Mouse (Mus musculus): ENCODE data around the gene Kif18b. TPM values are rescaled to one million over a fixed set of nuclear protein-coding genes. Genes with fewer than 3 reads are reported as not detected.

Kif18b gene
- total and polyA plus RNA-seq, 2 experiments from 2014 or later, result 0.46 to 6.3 TPM

DNA sequence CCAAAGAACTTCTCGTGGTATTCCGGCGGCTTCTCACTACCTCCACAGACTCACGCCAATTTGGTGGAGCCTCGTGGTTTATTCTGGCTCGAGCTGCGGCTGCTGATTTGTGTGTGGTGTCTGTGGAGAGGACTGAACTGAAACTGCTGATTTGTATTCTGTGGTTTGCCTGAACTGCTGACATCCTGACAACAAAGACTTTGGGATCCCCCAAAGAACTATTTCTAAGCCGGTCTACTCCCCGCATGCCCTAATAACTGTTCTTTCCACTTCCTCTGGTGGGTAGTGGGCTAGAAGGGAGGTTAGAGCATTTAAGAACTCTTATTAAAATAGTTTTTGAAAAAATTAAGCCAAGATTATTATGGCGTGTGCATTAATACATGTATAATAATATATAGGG lies 5.7 kb upstream of the Kif18b start:
- WGBS, result 84% methylated on average over 10 of the region's 10 CpGs
- H3K9me3 ChIP-seq (ENCODE audit: low read length), result no peaks in the 10 kb centered on the region
- H3K9ac ChIP-seq (replicated peaks; ENCODE audit: low read length, poor library complexity, severe bottlenecking), result no peak overlapping the region
- ATAC-seq (ENCODE audit: low FRiP score) (no peak), DNase-seq (ENCODE audit: low spot score) (no peak)
- H3K4me3 ChIP-seq (ENCODE audit: low read depth, low read length), result no peak overlapping the region
- no peak overlapping the region for H3K4me2 ChIP-seq (ENCODE audit: low read depth, low read length, poor library complexity, severe bottlenecking)
- TF ChIP-seq CTCF (IDR thresholded peaks at IDR 0.05), result no peak
- H3K4me1 ChIP-seq (ENCODE audit: insufficient read depth, low read length), result no peaks in the 10 kb centered on the region
- no peaks in the 10 kb centered on the region for H3K27me3 ChIP-seq (ENCODE audit: insufficient read depth, low read length)
- no peaks in the 10 kb centered on the region for H3K36me3 ChIP-seq (ENCODE audit: insufficient read depth, low read length)
- no peak overlapping the region for H3K27ac ChIP-seq (ENCODE audit: low read depth, low read length)

DNA sequence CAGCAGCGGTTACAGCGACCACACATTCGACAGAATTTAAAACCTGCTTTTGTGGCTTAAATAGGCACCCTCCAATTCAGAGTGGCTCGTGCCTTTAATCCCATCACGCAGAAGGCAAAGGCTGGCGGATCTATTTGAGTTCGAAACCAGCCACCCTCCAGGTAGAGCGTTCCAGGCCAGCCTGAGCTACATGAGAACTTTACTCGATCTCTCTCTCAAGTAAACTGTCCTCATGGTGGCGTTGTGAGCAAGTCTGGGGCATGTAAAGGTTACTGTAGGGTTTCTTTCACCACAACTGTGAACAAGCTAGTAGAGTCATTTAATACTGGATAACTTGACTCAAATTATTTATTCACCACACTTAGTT lies 410 bp upstream of the Kif18b start:
- Histone ChIP-seq H3K4me3 (ENCODE audit: low read depth, low read length) (peak overlapping the region; percentile 53), H3K27me3 (ENCODE audit: insufficient read depth, low read length) (no peaks in the 10 kb centered on the region), H3K4me1 (ENCODE audit: insufficient read depth, low read length) (peaks cover 3% of the 10 kb centered on the region; the same call in 1 of the 2 replicates), H3K27ac (ENCODE audit: low read depth, low read length) (peak overlapping the region; percentile 55), H3K9ac (replicated peaks; ENCODE audit: low read length, poor library complexity, severe bottlenecking) (no peak overlapping the region; the same call in 1 of the 2 replicates), H3K4me2 (ENCODE audit: low read depth, low read length, poor library complexity, severe bottlenecking) (peak overlapping the region; percentile 92), H3K9me3 (ENCODE audit: low read length) (no peaks in the 10 kb centered on the region), H3K36me3 (ENCODE audit: insufficient read depth, low read length) (no peaks in the 10 kb centered on the region)
- TF ChIP-seq CTCF (IDR thresholded peaks at IDR 0.05), result peak; percentile 55
- ATAC-seq (ENCODE audit: low FRiP score) (0 out of 2 replicates have a peak, but pooled peaks have one; percentile 23), DNase-seq (ENCODE audit: low spot score) (no peak)
- WGBS, result under 1% methylated on average over 10 of the region's 10 CpGs

DNA sequence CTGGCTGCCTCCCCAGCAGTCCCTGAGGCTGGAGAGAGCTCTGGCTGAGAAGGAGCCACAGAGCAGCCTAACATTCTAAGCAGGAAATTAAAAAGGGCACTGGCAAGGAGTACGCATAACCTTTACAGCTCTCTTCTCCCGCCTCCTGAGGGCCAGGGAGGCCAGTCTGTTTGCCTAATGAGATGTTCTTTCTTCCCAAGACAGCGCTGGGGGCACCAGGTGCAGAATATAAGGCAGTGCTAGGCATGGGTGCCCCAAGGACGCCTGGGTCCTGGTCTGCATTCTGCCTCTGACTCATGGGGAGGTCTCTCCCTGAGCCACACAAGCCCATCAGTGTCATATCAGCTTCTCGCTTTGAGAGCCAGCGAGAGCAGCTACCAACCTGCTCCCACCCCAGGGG lies 3.4 kb downstream of the Kif18b start:
- ATAC-seq (ENCODE audit: low FRiP score) (no peak), DNase-seq (ENCODE audit: low spot score) (no peak)
- Histone ChIP-seq H3K9ac (replicated peaks; ENCODE audit: low read length, poor library complexity, severe bottlenecking) (no peak overlapping the region), H3K9me3 (ENCODE audit: low read length) (no peaks in the 10 kb centered on the region), H3K4me2 (ENCODE audit: low read depth, low read length, poor library complexity, severe bottlenecking) (no peak overlapping the region), H3K4me3 (ENCODE audit: low read depth, low read length) (no peak overlapping the region), H3K4me1 (ENCODE audit: insufficient read depth, low read length) (peaks cover 3% of the 10 kb centered on the region; the same call in 1 of the 2 replicates), H3K36me3 (ENCODE audit: insufficient read depth, low read length) (no peaks in the 10 kb centered on the region), H3K27me3 (ENCODE audit: insufficient read depth, low read length) (no peaks in the 10 kb centered on the region), H3K27ac (ENCODE audit: low read depth, low read length) (no peak overlapping the region)
- WGBS, result 56% methylated on average over 6 of the region's 6 CpGs
- no peak for TF ChIP-seq CTCF (IDR thresholded peaks at IDR 0.05)

DNA sequence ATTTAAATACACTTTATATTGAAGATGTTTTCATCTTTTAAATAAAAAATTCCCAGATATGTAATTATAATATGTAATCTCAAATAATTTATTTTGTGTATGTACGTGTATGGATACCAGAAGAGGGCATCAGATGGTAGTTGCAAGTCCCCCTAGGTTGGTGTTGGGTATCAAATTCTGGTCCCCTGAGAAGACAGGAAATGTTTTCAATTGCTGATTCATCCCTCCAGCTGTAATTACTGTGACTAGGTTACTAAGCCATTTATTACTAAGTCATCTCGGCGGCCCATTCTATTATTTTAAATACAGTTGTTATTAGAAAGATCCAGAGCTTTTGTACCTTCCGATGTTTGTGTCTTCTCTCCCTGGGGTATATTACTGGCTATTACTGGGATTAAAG lies 6.8 kb downstream of the Kif18b start:
- Histone ChIP-seq H3K4me3 (ENCODE audit: low read depth, low read length) (no peak overlapping the region), H3K27ac (ENCODE audit: low read depth, low read length) (no peak overlapping the region), H3K36me3 (ENCODE audit: insufficient read depth, low read length) (no peaks in the 10 kb centered on the region), H3K4me2 (ENCODE audit: low read depth, low read length, poor library complexity, severe bottlenecking) (no peak overlapping the region), H3K27me3 (ENCODE audit: insufficient read depth, low read length) (no peaks in the 10 kb centered on the region), H3K9me3 (ENCODE audit: low read length) (no peaks in the 10 kb centered on the region), H3K9ac (replicated peaks; ENCODE audit: low read length, poor library complexity, severe bottlenecking) (no peak overlapping the region), H3K4me1 (ENCODE audit: insufficient read depth, low read length) (no peaks in the 10 kb centered on the region)
- TF ChIP-seq CTCF (IDR thresholded peaks at IDR 0.05), result no peak
- ATAC-seq (ENCODE audit: low FRiP score) (no peak), DNase-seq (ENCODE audit: low spot score) (no peak)
- WGBS, result 72% methylated on average over 4 of the region's 4 CpGs

DNA sequence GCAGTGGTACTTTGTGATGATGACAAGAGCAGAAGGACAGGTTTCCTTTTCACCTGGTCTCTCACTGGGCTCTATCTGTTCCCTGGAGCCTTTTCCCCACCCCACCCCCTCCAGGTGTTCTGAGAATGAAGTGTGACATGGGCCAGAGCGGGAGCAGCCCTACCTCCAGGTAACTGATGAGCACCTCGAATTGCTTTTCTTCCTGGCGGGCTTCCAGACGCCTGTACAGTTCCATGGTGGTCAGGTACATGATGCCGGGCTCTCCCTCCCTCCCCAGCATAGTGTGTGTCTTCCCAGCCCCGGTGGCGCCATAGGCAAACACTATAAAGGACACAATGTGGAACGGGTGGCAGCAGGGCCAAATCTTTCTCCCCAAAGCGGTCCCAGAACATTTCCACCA lies 9.5 kb downstream of the Kif18b start:
- no peak overlapping the region for H3K4me2 ChIP-seq (ENCODE audit: low read depth, low read length, poor library complexity, severe bottlenecking)
- WGBS, result 87% methylated on average over 9 of the region's 9 CpGs
- no peak for TF ChIP-seq CTCF (IDR thresholded peaks at IDR 0.05)
- no peak overlapping the region for H3K4me3 ChIP-seq (ENCODE audit: low read depth, low read length)
- H3K9me3 ChIP-seq (ENCODE audit: low read length), result no peaks in the 10 kb centered on the region
- no peak overlapping the region for H3K9ac ChIP-seq (replicated peaks; ENCODE audit: low read length, poor library complexity, severe bottlenecking)
- H3K4me1 ChIP-seq (ENCODE audit: insufficient read depth, low read length), result no peaks in the 10 kb centered on the region
- ATAC-seq (ENCODE audit: low FRiP score) (no peak), DNase-seq (ENCODE audit: low spot score) (no peak)
- H3K27ac ChIP-seq (ENCODE audit: low read depth, low read length), result no peak overlapping the region
- H3K27me3 ChIP-seq (ENCODE audit: insufficient read depth, low read length), result no peaks in the 10 kb centered on the region
- H3K36me3 ChIP-seq (ENCODE audit: insufficient read depth, low read length), result no peaks in the 10 kb centered on the region

DNA sequence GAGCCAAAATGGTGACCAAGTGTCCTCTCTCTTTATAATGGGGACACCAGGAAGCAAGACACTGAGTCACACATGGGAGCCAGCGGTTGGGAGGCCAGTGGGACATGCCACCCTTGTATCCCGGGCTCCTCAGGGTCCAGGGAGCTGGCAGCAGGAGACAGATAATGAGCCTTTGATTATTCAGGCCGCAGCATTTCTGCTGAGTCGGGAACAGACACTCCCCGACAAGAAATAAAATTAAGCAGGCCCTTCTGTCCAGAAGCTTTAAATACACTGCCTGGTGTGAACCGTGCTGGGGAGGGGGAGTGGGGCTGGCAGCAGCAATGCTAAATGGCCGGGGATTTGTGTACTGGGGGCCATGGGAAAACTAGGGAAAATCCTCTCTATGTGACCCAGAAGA lies 13.5 kb downstream of the Kif18b start:
- Histone ChIP-seq H3K36me3 (ENCODE audit: insufficient read depth, low read length) (no peaks in the 10 kb centered on the region), H3K9me3 (ENCODE audit: low read length) (no peaks in the 10 kb centered on the region), H3K27ac (ENCODE audit: low read depth, low read length) (no peak overlapping the region), H3K27me3 (ENCODE audit: insufficient read depth, low read length) (no peaks in the 10 kb centered on the region), H3K4me3 (ENCODE audit: low read depth, low read length) (no peak overlapping the region), H3K4me1 (ENCODE audit: insufficient read depth, low read length) (no peaks in the 10 kb centered on the region), H3K4me2 (ENCODE audit: low read depth, low read length, poor library complexity, severe bottlenecking) (no peak overlapping the region), H3K9ac (replicated peaks; ENCODE audit: low read length, poor library complexity, severe bottlenecking) (no peak overlapping the region)
- ATAC-seq (ENCODE audit: low FRiP score) (no peak), DNase-seq (ENCODE audit: low spot score) (no peak)
- no peak for TF ChIP-seq CTCF (IDR thresholded peaks at IDR 0.05)
- 70% methylated on average over 7 of the region's 7 CpGs for WGBS

All from midbrain, postnatal 0 days (tissue).